Mouse (Mus musculus) left cerebral cortex, adult 11 months (tissue): ENCODE measurements around the gene Hagh.

Experiments used
- DNase-seq: peaks from one replicate; pipeline ENCODE4 v3.0.0; 2022; ENCODE audit warnings: low spot score

Gene Hagh

DNA sequence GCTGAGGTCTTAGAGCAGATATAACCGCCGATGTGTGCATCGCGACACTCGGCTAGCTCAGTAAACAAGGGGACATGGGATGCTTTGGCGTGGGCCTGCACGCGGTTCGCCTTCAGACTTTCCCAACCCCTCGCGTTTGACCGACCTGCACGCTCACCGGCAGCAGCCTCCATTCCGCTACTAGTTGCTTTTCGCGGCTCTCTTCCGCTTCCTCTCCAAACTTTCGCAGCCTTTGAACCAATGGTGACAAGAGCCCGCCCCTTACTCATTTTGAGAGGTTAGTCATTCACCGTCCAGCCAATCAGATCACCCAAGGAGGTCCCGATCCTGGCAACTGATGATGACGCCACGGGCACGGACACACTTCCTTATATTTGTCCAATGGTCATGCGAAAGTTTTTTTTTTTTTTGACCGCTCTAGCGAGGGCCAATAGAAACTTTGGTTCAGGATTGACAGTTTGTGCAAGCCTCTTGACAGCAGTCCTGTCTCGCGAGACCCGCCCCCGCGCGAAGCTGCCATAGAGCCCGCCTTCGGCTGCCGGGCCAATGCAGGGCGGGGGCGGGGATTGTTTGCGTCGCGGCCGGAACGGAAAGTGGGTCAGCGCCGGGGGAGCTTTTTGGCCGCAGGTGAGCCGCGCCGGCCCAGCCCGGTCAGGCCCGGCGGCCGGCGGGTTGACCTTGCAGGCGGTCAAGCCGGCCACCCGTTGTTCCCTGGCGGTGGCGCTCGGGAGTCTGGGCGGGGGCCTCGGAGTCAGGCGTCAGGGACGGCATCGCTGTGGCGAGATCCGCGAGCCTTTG, 46.4 kb downstream of the Hagh start, which contains the start of the genes Nubp2 and Spsb3:
Nubp2 (minus strand) TSS at position 216 of the 798 bp plus-strand sequence.
Spsb3 (plus strand) TSS at position 510 of the 798 bp plus-strand sequence.
- peak; percentile 99 for DNase-seq

DNA sequence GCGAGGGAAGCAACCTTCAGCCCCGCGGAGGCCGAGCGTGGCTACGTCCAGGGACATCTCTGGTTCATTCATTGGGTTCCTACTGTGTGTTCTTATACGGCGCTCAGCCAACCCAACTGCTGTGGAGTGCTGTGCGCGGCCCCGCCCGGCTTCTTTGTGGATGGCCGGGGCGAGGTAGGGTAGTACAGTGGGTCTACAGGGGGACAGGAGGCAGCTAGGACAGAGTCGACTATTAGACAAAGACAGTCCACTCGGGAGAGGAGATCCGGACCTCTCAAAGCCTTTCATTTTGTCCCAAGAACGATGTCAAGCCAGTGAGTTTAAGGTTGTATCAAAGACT, 47.0 kb downstream of the Hagh start:
- no peak for DNase-seq

- DNase-seq, result no peak
These were observed 47.5 kb downstream of the Hagh start for GRCm38 (mm10) chr17:24887291-24888080.

GRCm38 (mm10) chr17:24888862-24889261, 48.9 kb downstream of the Hagh start:
- DNase-seq, result no peak

GRCm38 (mm10) chr17:24890151-24891092, 50.5 kb downstream of the Hagh start:
- no peak for DNase-seq

DNA sequence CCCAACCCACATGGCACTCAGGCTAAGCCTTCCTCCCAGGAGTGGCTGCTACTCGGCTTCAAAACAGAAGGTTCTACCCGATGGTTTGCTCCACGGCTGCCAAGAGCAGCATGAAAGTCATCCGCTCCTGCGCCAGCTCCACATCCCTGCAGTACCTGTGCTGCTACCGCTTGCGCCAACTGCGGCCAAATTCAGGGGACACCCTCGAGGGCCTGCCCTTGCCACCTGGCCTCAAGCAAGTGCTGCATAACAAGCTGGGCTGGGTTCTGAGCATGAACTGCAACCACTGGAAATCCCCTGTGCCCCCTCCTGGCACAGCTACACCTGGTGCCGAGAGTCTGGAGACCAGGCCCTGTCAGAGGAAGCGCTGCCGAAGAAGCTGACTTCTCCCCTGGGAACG, 51.4 kb downstream of the Hagh start:
- DNase-seq, result no peak

- DNase-seq, result no peak
These were observed 52.8 kb downstream of the Hagh start for GRCm38 (mm10) chr17:24892785-24893184.

GRCm38 (mm10) chr17:24893276-24893675, 53.3 kb downstream of the Hagh start:
- DNase-seq, result no peak

GRCm38 (mm10) chr17:24894061-24894994, 54.4 kb downstream of the Hagh start:
- DNase-seq, result no peak

GRCm38 (mm10) chr17:24894995-24895547, 55.1 kb downstream of the Hagh start, which contains the start of the genes Eme2 and Mrps34:
Gene Eme2 (minus strand): TSS chr17:24895087.
Gene Mrps34 (plus strand): TSS chr17:24895116.
- DNase-seq, result peak; percentile 71

DNA sequence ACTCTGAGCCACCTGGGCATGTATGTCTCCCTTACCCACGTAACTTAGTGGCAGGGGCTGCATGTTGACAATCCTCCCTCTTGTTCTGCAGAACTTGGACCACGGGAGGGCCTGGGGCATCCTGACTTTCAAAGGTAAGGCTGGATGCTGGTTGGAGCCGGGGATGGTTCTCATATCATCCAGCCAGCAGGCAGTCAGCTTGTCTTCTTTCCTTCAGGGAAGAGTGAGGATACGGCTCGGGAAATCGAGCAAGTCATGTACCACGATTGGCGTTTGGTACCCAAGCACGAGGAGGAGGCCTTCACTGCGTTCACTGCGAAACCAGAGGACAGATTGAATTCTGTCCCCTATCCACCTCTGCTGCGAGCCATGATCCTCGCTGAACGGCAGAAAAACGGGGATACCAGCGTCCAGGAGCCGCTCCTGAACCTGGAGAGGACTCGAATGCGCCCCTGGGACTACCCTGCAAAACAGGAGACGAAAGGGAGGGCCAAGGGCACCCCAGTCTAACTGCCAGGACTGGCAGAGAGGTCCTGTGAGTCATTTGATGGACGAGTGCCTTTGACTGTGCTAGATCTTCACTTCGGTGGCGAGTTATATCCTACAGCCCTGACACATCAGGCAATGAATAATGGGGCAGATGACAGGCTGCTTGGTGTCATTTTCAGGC, 55.8 kb downstream of the Hagh start:
- DNase-seq, result no peak

- no peak for DNase-seq
These were observed 56.5 kb downstream of the Hagh start, which contains the start of gene Nme3 for GRCm38 (mm10) chr17:24896241-24896992. Gene Nme3 (plus strand): TSS chr17:24896500.

DNA sequence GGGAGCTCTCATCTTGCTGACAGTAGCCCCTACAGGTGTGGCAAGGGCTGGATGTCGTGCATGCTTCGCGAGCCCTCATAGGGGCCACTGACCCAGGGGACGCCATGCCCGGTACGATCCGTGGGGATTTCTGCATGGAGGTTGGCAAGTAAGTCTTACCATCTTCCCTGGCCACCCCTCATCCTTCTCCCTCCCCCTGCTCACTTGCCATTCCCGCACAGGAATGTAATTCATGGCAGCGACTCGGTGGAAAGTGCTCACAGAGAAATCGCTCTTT, 57.0 kb downstream of the Hagh start:
- DNase-seq, result no peak

DNA sequence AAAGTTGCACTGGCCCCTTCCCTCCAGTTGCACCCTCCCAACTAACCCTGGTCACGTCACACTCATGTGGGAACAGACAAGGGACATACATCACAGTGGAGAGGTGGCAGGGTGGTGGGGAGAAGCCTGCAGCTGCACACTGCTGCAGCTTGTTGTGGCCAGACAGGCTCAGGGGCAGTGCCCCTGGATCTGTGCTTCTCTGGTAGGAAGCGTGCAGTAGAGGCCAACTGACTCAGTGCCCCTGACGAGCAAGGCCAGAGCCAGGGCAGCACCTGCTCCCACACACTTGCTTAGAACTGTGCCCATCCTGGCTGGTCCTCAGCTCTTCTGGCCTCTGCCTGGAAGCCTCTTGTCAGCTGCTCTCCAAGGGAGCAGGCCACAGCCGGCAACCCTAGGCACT, 57.7 kb downstream of the Hagh start:
- no peak for DNase-seq

DNA sequence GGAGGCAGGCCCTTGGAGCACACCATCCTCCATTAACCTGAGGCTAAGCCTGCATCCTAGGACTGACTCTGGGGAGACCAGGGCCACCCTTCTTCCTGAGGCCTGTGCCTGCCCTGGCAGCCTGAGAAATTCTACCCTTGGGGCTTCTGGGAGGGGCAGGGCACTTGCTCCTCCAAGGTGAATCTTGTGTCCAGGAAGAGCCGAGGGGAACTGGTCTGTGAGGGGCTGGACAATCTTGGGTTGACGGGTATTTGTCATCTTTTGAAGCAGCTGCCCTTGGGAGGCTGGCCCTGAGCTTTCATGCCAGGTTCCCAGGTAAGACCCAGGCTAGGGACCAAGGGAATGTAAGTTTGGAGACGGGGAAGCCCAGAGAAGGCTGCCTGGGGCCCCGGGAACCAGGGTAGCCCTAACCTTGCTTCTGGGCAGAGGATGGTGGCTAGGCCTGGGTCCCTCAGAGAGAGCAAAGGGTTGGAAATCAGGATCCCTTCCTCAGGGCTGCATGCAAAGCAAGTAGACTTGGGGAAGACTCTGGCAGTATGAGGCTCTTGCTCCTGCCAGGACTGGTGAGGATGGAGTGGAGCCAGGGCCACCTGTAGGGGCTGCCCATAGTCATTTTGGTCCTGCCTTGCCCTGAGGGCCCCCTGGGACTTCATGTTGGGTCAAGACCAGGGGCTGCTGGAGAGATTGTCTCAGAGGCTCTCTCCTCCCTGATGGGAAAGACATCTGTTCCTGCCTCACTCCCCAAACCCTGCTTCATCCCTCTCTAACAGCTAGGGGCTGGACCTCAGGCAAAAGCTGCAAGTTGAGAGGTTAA, 58.3 kb downstream of the Hagh start:
- DNase-seq, result no peak

- DNase-seq, result no peak
These were observed 59.2 kb downstream of the Hagh start for GRCm38 (mm10) chr17:24899153-24899552.

DNA sequence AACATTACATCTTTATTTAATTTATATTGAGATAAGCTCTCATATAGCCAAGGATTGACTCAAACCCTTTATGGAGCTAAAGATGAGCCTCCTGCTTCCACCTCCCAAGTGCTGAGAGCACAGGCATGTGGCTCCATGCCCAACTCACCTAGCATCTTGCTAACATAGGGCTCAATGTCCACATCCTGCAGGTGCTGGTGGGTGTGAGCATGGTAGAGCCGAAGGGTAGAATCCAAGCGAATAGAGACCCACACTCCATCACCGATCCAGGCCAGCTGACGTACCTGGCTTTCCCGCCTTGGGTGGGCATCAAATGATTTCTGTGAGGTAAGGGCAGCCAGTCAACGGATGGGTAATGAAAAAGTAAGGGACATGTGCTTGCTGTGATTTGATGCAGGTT, 60.1 kb downstream of the Hagh start:
- no peak for DNase-seq

DNA sequence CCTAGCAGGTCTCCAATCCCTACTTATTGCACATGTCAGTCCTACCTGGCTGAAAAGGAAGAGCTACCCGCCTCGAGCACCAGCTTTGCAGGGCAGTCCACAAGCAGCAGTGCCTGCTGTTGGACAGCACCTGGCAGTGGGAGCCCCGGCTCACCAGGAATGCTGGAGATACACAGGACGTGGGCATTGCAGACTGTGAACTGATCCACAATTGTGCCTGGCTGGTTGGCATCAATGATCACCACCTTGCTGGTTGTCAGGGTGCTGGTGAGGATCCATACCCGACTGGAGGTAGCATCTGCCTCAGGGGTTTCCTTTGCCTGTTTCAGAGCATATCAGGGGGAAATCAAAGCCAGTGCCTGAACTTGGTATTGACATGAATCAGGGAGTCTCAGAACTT, 62.2 kb downstream of the Hagh start:
- no peak for DNase-seq
